Mouse (Mus musculus) myocyte (in vitro differentiated cells): Measurements from ENCODE around the gene Wdr20.
"Not testable (repeated sequence)": the region's sequence is repeated elsewhere in the genome, so short reads cannot be mapped to it uniquely, and the experiment has no call there.

Experiments
- CEBPB ChIP-seq: IDR thresholded peaks from 2 replicates; pipeline ENCODE4 v1.6.1; 2011; ENCODE audit warnings: mild to moderate bottlenecking, moderate library complexity; ENCODE audit not compliant: poor library complexity, insufficient read depth, severe bottlenecking
- E2F4 ChIP-seq: IDR thresholded peaks from one replicate; pipeline ENCODE4 v1.6.1; 2011; ENCODE audit warnings: mild to moderate bottlenecking, control low read depth, moderate library complexity; ENCODE audit not compliant: insufficient read depth
- MAX ChIP-seq: IDR thresholded peaks from one replicate; pipeline ENCODE4 v1.6.1; 2011; ENCODE audit warnings: low read depth, mild to moderate bottlenecking, control low read depth
- MYOD1 ChIP-seq, 3 experiments: IDR thresholded peaks; one replicate each; pipeline ENCODE4 v1.6.1; 2011; ENCODE audit warnings: control low read depth in 2 of 3, low read depth in 2 of 3, mild to moderate bottlenecking in 2 of 3, moderate library complexity in 1 of 3; ENCODE audit not compliant: insufficient read length in 2 of 3, control insufficient read depth in 1 of 3
- POLR2A ChIP-seq: IDR thresholded peaks from one replicate; pipeline ENCODE4 v1.6.1; 2011; ENCODE audit warnings: low read depth, mild to moderate bottlenecking, control low read depth, moderate library complexity; ENCODE audit not compliant: insufficient read length
- POLR2AphosphoS2 ChIP-seq: IDR thresholded peaks from one replicate; pipeline ENCODE4 v1.6.1; 2011; ENCODE audit warnings: low read depth, control low read depth; ENCODE audit not compliant: insufficient read length
- SRF ChIP-seq: IDR thresholded peaks from one replicate; pipeline ENCODE4 v1.6.1; 2011; ENCODE audit warnings: low read depth; ENCODE audit not compliant: control insufficient read depth, insufficient read length
- USF1 ChIP-seq: IDR thresholded peaks from one replicate; pipeline ENCODE4 v1.6.1; 2011; ENCODE audit warnings: low read depth, mild to moderate bottlenecking, control low read depth, moderate library complexity

GRCm38 (mm10) chr12:110705419-110705818 lies 32.3 kb upstream of the Wdr20 start:
- TF ChIP-seq POLR2A; E2F4; MAX; MYOD1 (IDR thresholded peaks at IDR 0.05; ENCODE audit: control insufficient read depth in 1 of 3, insufficient read length in 2 of 3, low read depth in 2 of 3); SRF; USF1; POLR2AphosphoS2; CEBPB: not testable (repeated sequence)
